Mouse (Mus musculus) adrenal gland, postnatal 36 days (tissue): ENCODE measurements around the gene Hes7. TPM values are rescaled to one million over a fixed set of nuclear protein-coding genes. Genes with fewer than 3 reads are reported as not detected.

Experiments used
- DNase-seq, 2 experiments: peaks; one replicate each; pipeline ENCODE4 v3.0.0; 2021; ENCODE audit warnings: mixed read lengths in 1 of 2
- total RNA-seq, 2 experiments: library from RNA; stranded (reverse); gene quantifications; 2 replicates each; pipeline ENCODE4 v1.2.3; 2021

The Hes7 gene
- total RNA-seq, 2 experiments from 2014 or later, result 0.17 to 0.26 TPM

DNA sequence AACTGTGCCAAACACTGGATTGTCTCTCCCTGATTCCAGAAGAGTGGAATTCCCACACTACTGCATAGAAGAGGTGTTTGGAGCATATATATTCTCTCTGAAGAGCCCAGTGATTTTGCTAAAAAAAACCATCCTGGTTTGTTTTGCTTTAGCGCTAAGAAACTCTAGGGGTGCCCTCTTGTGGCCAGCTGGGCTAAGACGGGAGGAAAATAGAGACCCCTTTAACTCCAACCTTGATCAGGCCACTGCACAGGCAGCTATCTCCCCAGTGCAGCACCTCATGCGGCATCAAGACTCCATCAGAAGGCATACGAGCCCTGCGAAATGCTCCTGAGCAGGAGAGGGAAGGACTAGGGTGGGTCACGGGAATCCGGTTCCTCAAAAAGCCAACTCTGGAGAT is 30.2 kb downstream of the Hes7 start:
- DNase-seq, result peak; percentile 73 to 84

DNA sequence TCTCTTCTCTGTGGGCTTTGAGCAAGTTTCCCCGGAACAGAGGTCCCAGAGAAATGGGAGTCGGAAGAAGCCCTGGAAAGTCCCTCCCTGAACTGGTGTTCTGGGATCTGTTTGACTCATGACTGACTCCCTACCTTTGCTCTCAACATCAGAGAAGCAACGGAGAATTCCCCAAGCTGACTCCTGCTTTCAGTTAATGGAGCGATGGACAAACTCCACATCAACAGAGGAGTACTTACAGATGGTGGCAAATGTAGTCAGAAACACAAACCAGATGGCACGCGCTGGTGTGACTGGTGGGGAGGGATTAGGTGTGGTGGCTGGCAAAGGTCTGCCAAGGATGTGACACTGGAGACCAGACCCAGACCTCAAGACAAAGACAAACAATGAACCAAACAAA is 30.8 kb downstream of the Hes7 start:
- DNase-seq, result no peak

DNA sequence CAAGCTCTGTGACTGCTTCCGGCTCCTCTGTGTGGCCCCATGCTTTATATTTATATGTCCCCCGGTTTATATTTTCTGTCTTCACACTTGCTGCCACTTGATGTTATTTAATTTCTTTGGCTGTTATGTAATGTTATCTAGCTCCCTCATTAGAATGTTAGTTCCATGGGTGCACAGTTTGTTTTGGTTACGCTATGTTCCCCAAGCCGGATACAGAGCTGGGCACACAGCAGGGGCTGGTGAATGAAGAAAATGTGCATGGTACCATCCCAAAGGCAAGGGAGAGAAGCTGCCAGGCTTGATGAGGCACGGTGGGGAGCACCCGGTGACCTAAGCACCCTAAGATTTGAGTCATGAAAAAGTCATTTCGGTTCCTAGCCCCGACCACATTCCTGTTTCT is 33.6 kb downstream of the Hes7 start:
- no peak for DNase-seq

DNA sequence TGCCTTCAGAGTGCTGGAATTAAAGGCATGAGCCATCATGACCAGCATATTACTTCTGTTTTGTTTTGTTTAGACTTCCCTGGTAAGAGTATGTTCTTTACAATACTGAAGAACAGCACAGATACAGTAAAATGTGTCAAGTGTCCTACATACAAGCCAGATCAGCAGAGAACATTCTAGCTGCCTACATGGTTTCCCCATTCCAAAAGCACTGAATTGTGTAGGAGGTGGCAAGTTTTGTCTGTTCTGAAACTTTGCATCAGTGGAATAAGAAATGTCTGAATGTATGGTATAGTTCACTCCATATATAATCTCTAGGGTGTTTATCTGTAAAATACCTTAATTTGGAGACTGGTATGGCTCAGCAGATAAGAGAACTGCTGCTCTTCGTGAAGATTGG is 35.1 kb downstream of the Hes7 start:
- no peak for DNase-seq

DNA sequence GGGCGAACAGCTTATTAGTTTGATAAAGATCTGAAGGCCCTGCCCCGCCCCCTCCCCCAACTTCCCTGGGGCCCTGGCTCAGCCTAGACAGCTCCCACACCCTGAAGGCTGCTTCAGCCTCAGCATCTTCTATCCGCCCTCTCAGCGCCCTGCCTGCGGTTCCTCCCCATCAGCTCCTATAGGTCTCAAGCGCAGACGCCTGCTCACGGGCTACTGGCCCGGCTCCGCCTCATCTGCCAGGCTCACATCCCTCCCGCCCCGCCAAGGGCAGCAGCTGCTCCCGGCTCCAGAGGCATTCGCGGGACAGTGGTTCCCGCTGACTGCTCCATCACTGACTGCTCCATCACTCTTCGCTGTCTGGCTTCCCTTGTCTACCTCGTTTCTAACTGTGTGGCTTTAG is 36.6 kb downstream of the Hes7 start, which contains the start of gene Alox12b:
Alox12b (plus strand) TSS at position 190 of the 400 bp plus-strand sequence.
- peak; percentile 24 to 33 for DNase-seq

DNA sequence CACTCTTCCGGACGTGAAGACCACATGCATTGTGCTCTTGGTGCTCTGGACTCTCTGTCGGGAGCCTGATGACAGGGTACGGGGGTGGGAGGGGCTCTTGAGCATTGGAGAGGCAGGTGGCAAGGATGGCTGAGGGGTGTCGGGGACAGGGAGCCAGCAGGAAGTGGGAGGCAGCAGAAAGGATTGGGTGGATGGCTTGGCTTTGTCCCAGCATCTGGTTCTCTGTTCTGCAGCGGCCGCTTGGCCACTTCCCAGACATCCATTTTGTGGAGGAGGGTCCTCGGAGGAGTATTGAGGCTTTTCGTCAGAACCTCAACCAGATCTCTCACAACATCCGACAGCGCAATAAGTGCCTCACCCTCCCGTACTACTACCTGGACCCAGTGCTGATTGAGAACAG is 49.1 kb downstream of the Hes7 start:
- DNase-seq, result no peak

DNA sequence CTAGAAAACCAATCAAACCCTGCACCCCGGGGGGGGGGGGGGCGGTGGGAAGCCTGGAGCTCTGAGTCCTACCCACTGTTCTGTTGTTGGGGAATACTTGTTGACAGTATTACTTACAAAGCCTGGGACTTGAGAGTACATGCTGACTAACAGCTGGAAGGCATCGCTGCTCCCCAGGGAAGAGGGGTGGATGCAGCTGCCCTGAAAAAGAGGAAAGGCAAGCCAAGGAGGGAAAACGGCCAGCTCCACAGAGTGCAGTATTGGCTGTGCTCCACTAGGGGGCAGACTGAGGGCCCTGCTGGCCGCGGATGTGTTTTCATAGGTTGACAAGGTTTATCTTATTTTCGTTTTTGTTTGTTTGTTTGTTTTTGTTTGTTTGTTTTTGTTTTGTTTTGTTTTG is 51.4 kb downstream of the Hes7 start:
- peak; percentile 59 to 72 for DNase-seq

DNA sequence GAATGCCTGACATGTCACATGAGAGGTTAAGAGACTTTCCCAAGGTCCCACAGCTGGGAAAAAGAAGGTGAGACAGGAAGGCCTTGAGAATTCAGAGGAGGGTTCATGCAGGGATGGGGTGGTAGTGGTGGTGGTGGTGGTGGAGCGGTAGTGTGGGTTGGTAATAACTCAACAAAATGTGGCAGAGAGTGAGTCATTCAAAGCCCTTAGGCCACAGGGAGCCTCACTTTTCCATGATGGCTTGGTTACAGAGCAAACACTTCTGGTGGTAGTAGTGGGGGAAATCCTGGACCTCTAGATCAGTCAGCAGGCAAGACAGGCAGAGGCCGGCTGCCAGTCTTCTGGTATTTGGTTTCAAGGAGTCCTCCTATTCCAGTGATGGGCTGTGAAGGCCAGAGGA is 52.4 kb downstream of the Hes7 start:
- DNase-seq, result peak; percentile 11 to 18

Other genes with a start within 250 kb of the Hes7 start
- 10 to 100 TPM; 58.4 to 81.8 TPM for gene Ndel1, start 248.5 kb upstream of the Hes7 start, total RNA-seq
- under 1 TPM in 1 of 2 experiments, not detected in 1; 0.13 TPM for gene Rnf222, start 231.9 kb upstream of the Hes7 start, total RNA-seq
- gene Rpl26, start 218.8 kb upstream of the Hes7 start, total RNA-seq, result 1,000 to 10,000 TPM; 1,232 to 1,254 TPM
- under 1 TPM in 1 of 2 experiments, not detected in 1; 0.46 TPM for gene Odf4, start 193.3 kb upstream of the Hes7 start, total RNA-seq
- 10 to 100 TPM; 14.8 to 19.9 TPM for gene Arhgef15, start 162.9 kb upstream of the Hes7 start, total RNA-seq
- 10 to 100 TPM; 28.8 to 36.4 TPM for gene Slc25a35, start 152.3 kb upstream of the Hes7 start, total RNA-seq
- 10 to 100 TPM; 22.5 to 23.3 TPM for gene Rangrf, start 145.2 kb upstream of the Hes7 start, total RNA-seq
- gene Pfas, start 111.9 kb upstream of the Hes7 start, total RNA-seq, result 10 to 100 TPM; 28.3 to 30.6 TPM
- gene Ctc1, start 104.5 kb upstream of the Hes7 start, total RNA-seq, result 10 to 100 TPM; 19.5 to 28.9 TPM
- 1 to 10 TPM; 5.0 to 6.4 TPM for gene Aurkb, start 74.8 kb upstream of the Hes7 start, total RNA-seq
- 10 to 100 TPM; 26.4 to 30.4 TPM for gene Borcs6, start 60.7 kb upstream of the Hes7 start, total RNA-seq
- gene Tmem107, start 49.6 kb upstream of the Hes7 start, total RNA-seq, result 10 to 100 TPM; 13.5 to 17.5 TPM
- 100 to 1,000 TPM; 116 to 130 TPM for gene Vamp2, start 31.9 kb upstream of the Hes7 start, total RNA-seq
- gene Per1, start 25.2 kb upstream of the Hes7 start, total RNA-seq, result 100 to 1,000 TPM; 112 to 153 TPM
- gene 9130213A22Rik, start 2.2 kb downstream of the Hes7 start, total RNA-seq, result under 1 TPM; 0.50 to 0.76 TPM
- gene Aloxe3, start 5.5 kb downstream of the Hes7 start, total RNA-seq, result 1 to 10 TPM in 1 of 2 experiments, under 1 TPM in 1; 0.63 to 1.1 TPM
- not detected for gene Alox12b, start 36.6 kb downstream of the Hes7 start, total RNA-seq
- not detected for gene Alox8, start 77.4 kb downstream of the Hes7 start, total RNA-seq
- not detected for gene Gucy2e, start 116.6 kb downstream of the Hes7 start, total RNA-seq
- gene Cntrob, start 203.4 kb downstream of the Hes7 start, total RNA-seq, result 1 to 10 TPM; 5.9 to 7.1 TPM
- gene Trappc1, start 203.6 kb downstream of the Hes7 start, total RNA-seq, result 10 to 100 TPM; 62.0 to 79.3 TPM
- 1 to 10 TPM; 6.1 to 7.8 TPM for gene Kcnab3, start 205.9 kb downstream of the Hes7 start, total RNA-seq
- 1 to 10 TPM; 4.7 to 6.6 TPM for gene Rnf227, start 220.1 kb downstream of the Hes7 start, total RNA-seq
- gene Chd3, start 249.0 kb downstream of the Hes7 start, total RNA-seq, result 100 to 1,000 TPM in 1 of 2 experiments, 10 to 100 TPM in 1; 78.6 to 119 TPM